Mouse (Mus musculus) cortical plate, adult 2 months (tissue): ENCODE data around the gene Apeh.

ENCODE experiments used
- CTCF ChIP-seq: fragments of 200-500 bp; IDR thresholded peaks from 2 replicates; pipeline ENCODE4 v1.5.1; 2011; ENCODE audit warnings: mild to moderate bottlenecking, control low read depth, low read length; ENCODE audit not compliant: insufficient read depth; ENCODE audit errors: extremely low read depth
- POLR2A ChIP-seq: fragments of 200-500 bp; IDR thresholded peaks from 2 replicates; pipeline ENCODE4 v1.6.1; 2011; ENCODE audit warnings: mild to moderate bottlenecking, low read length, control low read depth; ENCODE audit not compliant: insufficient read depth; ENCODE audit errors: extremely low read depth

DNA sequence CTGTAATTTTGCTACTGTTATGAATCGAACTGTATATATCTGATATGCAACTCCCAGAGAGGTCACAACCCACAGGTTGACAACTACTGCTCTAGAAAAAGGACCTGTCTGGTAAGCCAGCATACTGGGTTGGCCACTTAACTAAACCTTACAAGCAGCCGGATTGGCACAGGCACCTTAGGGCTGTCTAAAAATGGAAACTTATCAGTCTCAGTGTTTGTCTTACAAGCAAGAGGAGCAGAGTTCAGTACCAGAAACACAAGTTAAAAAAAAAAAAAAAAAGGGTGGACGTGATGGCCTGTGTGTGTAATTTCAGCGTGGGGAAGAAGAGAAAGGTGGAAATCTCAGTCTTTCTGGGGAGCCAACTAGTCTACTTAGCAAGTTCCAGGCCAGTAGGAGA is 22.6 kb downstream of the Apeh start:
- TF ChIP-seq CTCF (no peak), POLR2A (no peak)
